Mouse (Mus musculus) liver, embryonic 14.5 days (tissue): ENCODE data around the gene Trp53.
"Not testable (repeated sequence)": the region's sequence is repeated elsewhere in the genome, so short reads cannot be mapped to it uniquely, and the experiment has no call there.

Source experiments
- CTCF ChIP-seq: IDR thresholded peaks from 2 replicates; pipeline ENCODE4 v1.5.1; 2016; ENCODE audit warnings: antibody characterized with exemption, low read depth, control low read depth
- EP300 ChIP-seq: IDR thresholded peaks from 2 replicates; pipeline ENCODE4 v1.6.1; 2016; ENCODE audit warnings: antibody characterized with exemption, low read depth

DNA sequence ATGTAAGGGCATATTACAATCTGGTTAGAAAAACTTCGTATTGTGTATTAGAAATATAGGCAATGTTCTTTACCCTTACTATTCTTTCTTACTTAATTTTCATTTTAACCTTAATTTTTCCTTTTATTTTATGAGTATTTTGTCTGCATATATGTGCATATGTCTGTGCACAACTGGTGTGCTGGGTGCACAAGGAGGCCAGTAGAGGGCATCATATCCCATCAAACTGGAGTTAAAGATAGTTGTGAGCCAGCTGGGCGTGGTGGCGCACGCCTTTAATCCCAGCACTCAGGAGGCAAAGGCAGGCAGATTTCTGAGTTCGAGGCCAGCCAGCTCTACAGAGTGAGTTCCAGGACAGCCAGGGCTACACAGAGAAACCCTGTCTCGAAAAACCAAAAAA lies 49.4 kb upstream of the Trp53 start:
- peak; percentile 57 for TF ChIP-seq CTCF
- TF ChIP-seq EP300, result not testable (repeated sequence)
